Mouse (Mus musculus) layer of hippocampus, postnatal 25 days (tissue): ENCODE results near the gene Elavl2. TPM values are rescaled to one million over a fixed set of nuclear protein-coding genes. Genes with fewer than 3 reads are reported as not detected.

Experiments used
- DNase-seq, 2 experiments: peaks; one replicate each; pipeline ENCODE4 v3.0.0; 2022; ENCODE audit warnings: mixed read lengths in 2 of 2, low spot score in 1 of 2; ENCODE audit errors: extremely low spot score in 1 of 2
- total RNA-seq, 2 experiments: library from RNA; stranded (reverse); gene quantifications; 2 replicates each; pipeline ENCODE4 v1.2.3; 2021

The Elavl2 gene
- 10 to 100 TPM; 93.5 to 99.9 TPM for total RNA-seq

DNA sequence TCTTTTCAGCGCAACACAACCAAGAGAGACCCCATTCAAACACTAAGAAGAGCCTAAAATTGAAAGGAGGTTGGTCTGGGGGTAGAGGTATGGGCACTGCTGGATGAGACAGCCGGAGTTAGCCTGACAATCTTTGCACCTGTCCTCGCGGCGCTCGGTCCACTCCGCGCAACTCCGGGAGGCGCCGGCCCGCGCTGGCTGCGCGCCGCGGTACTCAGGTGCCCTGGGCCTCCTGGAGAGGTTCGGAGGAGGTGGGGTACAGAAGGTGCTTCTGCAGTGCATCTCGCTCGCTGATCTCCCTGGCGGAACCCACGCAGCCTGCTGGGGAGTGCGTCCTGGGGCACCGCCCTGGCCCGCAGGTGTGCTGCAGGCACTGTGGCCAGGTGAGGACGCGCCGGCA, at the start of gene Elavl2:
Gene Elavl2 (minus strand): TSS at position 363 of the 400 bp plus-strand sequence.
- DNase-seq = no peak

- DNase-seq = no peak
Observed at GRCm38 (mm10) chr4:91447887-91448286, 47.3 kb upstream of the Elavl2 start.

GRCm38 (mm10) chr4:91415582-91415981, 15.0 kb upstream of the Elavl2 start:
- no peak for DNase-seq

DNA sequence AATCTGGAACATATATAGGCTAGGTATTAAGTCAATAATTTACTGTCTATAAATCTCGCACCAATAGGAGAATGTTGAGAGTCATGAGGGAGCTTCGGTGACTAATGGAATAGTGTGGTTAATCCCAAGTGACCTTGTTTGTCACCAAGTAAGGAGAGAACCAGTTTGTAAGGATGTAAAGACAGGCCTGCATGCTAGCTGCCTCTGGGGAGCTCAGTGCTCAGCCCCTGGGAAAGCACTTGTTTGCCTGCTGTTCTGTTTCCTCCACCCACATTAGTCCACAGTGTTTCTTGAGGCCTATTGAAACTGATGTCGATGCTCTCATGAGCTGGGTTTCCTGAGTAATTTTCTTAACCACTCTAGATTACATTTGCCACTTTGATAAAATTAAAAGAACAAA, 4.5 kb upstream of the Elavl2 start:
- no peak for DNase-seq

GRCm38 (mm10) chr4:91399510-91400196, 932 bp downstream of the Elavl2 start:
- peak in 1 of 2 experiments; percentile 12 for DNase-seq

- DNase-seq = no peak
Observed at GRCm38 (mm10) chr4:91391987-91392598, 8.5 kb downstream of the Elavl2 start.

- DNase-seq = no peak
Observed at GRCm38 (mm10) chr4:91387701-91388100, 12.9 kb downstream of the Elavl2 start.

- no peak for DNase-seq
Observed at GRCm38 (mm10) chr4:91381201-91381627, 19.4 kb downstream of the Elavl2 start.

- DNase-seq = no peak
Observed at GRCm38 (mm10) chr4:91380341-91381117, 20.1 kb downstream of the Elavl2 start.

DNA sequence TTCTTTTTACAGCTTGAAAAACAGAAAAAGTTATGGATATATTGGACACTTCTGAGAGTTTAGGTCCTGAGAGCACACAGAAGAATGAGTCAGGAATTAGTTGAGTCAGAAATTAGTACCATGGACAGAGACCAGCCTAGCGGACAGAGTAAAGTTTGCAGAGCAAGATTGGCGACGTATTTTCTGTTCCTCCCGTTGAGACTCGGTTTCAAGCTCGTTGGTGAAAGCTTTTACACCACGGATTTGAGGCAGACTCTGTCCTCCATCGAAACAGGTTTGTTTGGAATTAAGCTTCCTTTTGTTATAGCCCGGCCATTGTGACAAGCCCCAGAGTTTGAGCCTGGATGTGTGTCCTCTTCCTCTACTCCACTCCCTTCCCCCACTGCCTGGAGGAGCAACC, 21.0 kb downstream of the Elavl2 start:
- DNase-seq = no peak

GRCm38 (mm10) chr4:91376317-91376910, 24.2 kb downstream of the Elavl2 start:
- peak; percentile 84 to 87 for DNase-seq

DNA sequence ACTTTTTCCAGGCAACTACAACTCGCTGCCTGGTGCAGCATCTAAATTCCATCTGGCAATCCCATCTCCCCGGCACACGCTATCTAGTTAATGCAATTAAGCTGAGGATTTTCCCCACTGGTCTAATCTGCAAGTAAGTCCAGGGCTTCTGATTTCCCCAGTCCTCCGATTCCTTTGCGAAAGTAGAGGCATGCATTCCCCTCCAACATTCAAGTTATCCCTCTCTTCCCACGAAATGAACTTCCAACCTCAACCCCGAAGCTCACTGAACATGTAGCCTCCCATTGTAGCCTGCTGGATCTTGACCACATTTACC, 25.3 kb downstream of the Elavl2 start:
- DNase-seq = no peak

DNA sequence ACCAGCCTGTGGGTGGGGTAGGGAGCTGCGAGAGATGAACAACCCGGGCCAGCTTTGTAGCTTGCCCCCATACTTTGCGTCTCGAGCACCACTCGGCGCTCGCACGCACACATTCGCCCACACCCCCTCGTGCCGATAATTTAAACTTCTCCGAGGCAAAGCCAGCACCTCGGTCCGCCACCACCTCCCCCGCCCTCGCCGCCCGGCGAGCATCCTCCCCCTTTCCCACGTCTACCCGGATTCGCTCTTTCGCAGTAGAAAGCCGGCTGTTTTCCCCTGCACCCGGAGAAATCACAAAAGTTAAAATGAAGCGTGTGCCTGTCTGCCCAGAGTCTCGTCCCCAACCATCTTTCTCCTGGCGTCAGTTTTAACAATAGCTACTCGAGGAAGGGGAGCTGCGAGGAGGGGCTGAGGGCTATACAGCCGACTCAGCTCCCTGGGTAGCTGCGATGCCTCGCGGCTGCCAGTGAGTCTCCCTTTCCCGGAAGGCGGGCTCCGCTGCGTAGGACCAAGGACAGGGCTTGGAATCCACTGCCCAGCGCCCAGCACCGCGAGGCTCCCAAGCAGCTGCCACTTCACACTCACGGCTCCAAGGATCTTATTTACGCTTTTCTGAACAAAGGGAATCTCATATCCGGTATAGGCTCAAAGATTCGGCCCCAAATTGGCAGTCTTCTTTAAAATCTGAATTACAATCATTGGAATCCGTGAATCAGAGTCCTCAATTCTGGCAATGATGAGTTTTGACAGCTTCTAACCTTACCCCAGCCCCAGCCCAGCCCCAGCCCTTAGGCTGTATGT, 25.8 kb downstream of the Elavl2 start:
- peak in 1 of 2 experiments; percentile 23 for DNase-seq

DNA sequence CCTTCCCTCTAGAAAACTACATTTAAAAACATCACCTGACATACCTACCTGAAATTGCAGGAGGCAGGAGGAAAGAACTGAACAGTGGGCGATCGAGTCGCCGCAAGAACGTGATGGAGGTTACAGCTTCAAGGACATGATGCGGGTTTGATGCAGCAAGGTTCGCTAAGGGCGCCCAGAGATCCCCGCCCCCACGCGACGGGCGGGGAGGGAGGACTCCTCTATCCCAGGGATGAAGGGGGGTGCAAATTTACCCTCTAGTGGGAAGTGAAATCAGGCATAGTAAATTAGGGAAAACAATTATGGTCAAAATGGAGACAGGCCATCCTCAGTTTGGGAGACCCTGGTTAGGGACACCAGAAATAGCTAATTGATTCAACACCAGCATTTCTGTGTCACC, 27.7 kb downstream of the Elavl2 start:
- DNase-seq = no peak

DNA sequence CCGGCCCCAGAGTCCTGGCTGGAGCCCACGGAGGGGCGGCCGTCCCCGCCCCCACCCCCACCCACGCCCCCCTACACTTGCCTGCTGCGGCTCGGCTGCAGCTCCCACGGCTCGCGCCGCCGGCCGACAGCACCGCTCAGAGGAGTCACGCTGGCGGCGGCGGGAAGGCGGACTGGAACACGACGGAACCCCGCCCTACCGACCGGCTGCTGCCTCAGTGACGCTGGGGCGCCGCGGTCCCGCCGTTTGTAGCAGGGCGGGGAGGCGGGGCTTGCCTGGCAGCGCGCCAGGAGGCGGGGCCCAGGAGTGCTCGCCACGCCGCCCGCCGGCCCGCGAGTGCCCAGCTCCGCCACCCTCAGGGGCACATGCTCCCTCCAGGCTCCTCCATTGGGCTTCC, 28.8 kb downstream of the Elavl2 start:
- DNase-seq = peak; percentile 68 to 75

GRCm38 (mm10) chr4:91371131-91371818, 29.3 kb downstream of the Elavl2 start:
- peak in 1 of 2 experiments; percentile 53 for DNase-seq

DNA sequence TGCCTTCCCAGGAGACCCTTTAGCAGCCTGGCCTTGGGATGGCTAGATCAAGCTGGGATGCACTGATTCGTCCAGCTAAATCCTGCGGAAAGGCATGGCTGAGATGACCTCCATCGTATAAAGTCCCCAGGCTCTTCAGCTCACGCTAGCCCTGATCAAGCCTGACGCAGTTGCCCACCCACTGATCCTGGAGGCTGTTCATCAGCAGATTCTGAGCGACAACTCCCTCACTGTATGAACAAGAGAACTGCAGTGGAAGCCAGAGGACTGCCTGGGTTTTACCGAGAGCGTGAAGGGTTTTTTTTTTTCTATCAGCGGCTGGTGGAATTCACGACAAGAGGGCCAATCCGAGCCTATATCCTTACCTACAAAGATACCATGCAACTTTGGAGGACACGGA, 35.3 kb downstream of the Elavl2 start:
- DNase-seq = no peak

- no peak for DNase-seq
Observed at GRCm38 (mm10) chr4:91363963-91364362, 36.6 kb downstream of the Elavl2 start.

- no peak for DNase-seq
Observed at GRCm38 (mm10) chr4:91362520-91362919, 38.1 kb downstream of the Elavl2 start.

DNA sequence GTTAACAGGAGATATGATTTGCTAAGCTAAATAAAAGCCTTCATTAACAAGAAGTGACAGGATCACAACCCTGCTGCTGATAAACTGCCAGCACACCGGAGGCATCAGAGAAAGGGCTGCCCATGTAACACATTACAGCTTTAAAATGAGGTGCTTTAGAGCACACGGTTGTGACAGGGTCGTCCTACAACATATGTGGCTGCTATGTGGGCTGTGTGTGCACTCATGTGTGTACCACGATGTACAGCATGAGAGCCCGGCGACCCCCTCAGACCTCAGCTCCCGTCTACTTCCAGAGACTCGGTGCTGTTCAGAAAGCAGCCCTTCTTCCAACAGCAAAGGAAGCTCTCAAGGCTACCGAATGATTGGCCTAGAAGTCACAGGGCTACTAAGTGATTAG, 47.4 kb downstream of the Elavl2 start:
- DNase-seq = no peak
